Mouse (Mus musculus): ENCODE results near the gene Stard13.

Stard13 gene

GRCm38 (mm10) chr5:151181288-151181687, 52.3 kb downstream of the Stard13 start:
- no peak for DNase-seq (ENCODE audit: low spot score in 2 of 2)

GRCm38 (mm10) chr5:151180176-151180785, 53.4 kb downstream of the Stard13 start:
- DNase-seq (ENCODE audit: low spot score in 2 of 2) = no peak

GRCm38 (mm10) chr5:151177171-151177570, 56.5 kb downstream of the Stard13 start:
- no peak for DNase-seq (ENCODE audit: low spot score in 2 of 2)

- DNase-seq (ENCODE audit: low spot score in 2 of 2) = no peak
These were observed 57.7 kb downstream of the Stard13 start for GRCm38 (mm10) chr5:151175897-151176313.

GRCm38 (mm10) chr5:151174485-151175460, 58.9 kb downstream of the Stard13 start:
- DNase-seq (ENCODE audit: low spot score in 2 of 2) = no peak

GRCm38 (mm10) chr5:151173774-151174173, 59.9 kb downstream of the Stard13 start:
- DNase-seq (ENCODE audit: low spot score in 2 of 2) = no peak

- DNase-seq (ENCODE audit: low spot score in 2 of 2) = no peak
These were observed 63.4 kb downstream of the Stard13 start for GRCm38 (mm10) chr5:151170168-151170750.

- no peak for DNase-seq (ENCODE audit: low spot score in 2 of 2)
These were observed 65.4 kb downstream of the Stard13 start for GRCm38 (mm10) chr5:151168191-151168590.

- no peak for DNase-seq (ENCODE audit: low spot score in 2 of 2)
These were observed 66.0 kb downstream of the Stard13 start for GRCm38 (mm10) chr5:151167641-151168040.

- peak in 1 of 2 experiments; percentile 49 for DNase-seq (ENCODE audit: low spot score in 2 of 2)
These were observed 67.4 kb downstream of the Stard13 start for GRCm38 (mm10) chr5:151166266-151166665.

GRCm38 (mm10) chr5:151165381-151166016, 68.1 kb downstream of the Stard13 start:
- no peak for DNase-seq (ENCODE audit: low spot score in 2 of 2)

- no peak for DNase-seq (ENCODE audit: low spot score in 2 of 2)
These were observed 68.8 kb downstream of the Stard13 start for GRCm38 (mm10) chr5:151164815-151165214.

- no peak for DNase-seq (ENCODE audit: low spot score in 2 of 2)
These were observed 71.0 kb downstream of the Stard13 start for GRCm38 (mm10) chr5:151162642-151163041.

GRCm38 (mm10) chr5:151155247-151155646, 78.4 kb downstream of the Stard13 start:
- no peak for DNase-seq (ENCODE audit: low spot score in 2 of 2)

- DNase-seq (ENCODE audit: low spot score in 2 of 2) = no peak
These were observed 78.9 kb downstream of the Stard13 start for GRCm38 (mm10) chr5:151154780-151155179.

- DNase-seq (ENCODE audit: low spot score in 2 of 2) = no peak
These were observed 79.6 kb downstream of the Stard13 start for GRCm38 (mm10) chr5:151154030-151154429.

- DNase-seq (ENCODE audit: low spot score in 2 of 2) = peak in 1 of 2 experiments; percentile 28
These were observed 82.1 kb downstream of the Stard13 start for GRCm38 (mm10) chr5:151151549-151151948.

- DNase-seq (ENCODE audit: low spot score in 2 of 2) = no peak
These were observed 84.1 kb downstream of the Stard13 start for GRCm38 (mm10) chr5:151149509-151149908.

- no peak for DNase-seq (ENCODE audit: low spot score in 2 of 2)
These were observed 85.6 kb downstream of the Stard13 start for GRCm38 (mm10) chr5:151148079-151148478.

GRCm38 (mm10) chr5:151145807-151146206, 87.8 kb downstream of the Stard13 start:
- DNase-seq (ENCODE audit: low spot score in 2 of 2) = no peak

- DNase-seq (ENCODE audit: low spot score in 2 of 2) = no peak
These were observed 89.7 kb downstream of the Stard13 start for GRCm38 (mm10) chr5:151143955-151144354.

Measured in left cerebral cortex, adult 9 months (tissue).